Mouse (Mus musculus): ENCODE measurements around the gene Pcnx2.

DNA sequence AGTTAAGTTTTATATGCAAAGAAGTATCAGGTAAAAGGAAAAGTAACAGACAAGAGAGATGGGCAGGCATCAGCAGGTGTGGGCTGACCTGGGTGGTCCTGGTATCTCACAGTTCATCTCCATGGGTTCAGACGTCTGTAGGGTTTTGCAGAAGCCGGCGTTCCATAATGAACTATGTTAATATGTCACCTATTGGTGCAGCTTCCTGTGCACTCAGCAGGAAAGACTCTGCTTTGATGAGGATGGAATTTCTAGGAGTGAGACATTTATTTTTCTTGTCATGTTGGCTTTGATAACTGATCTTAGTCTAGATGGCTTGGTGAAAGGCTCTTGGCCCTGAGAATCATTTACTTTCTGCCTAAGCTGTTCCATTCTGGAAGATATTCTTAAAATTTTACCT lies 24.2 kb upstream of the Pcnx2 start:
- TF ChIP-seq POLR2A (IDR thresholded peaks at IDR 0.05; ENCODE audit: insufficient read length, low read depth): no peak
- TF ChIP-seq USF1 (IDR thresholded peaks at IDR 0.05; ENCODE audit: low read depth): no peak
- no peak for TF ChIP-seq E2F4 (IDR thresholded peaks at IDR 0.05; ENCODE audit: insufficient read depth)
- no peak for TF ChIP-seq MYOG (IDR thresholded peaks at IDR 0.05; ENCODE audit: control insufficient read depth in 1 of 3, insufficient read depth in 1 of 3, insufficient read length in 2 of 3, low read depth in 2 of 3)
- no peak for TF ChIP-seq CEBPB (IDR thresholded peaks at IDR 0.05; ENCODE audit: insufficient read depth, poor library complexity, severe bottlenecking)
- no peak for TF ChIP-seq TCF12 (IDR thresholded peaks at IDR 0.05; ENCODE audit: insufficient read depth, poor library complexity, severe bottlenecking)
- TF ChIP-seq MAX (IDR thresholded peaks at IDR 0.05; ENCODE audit: low read depth): no peak
- no peak for TF ChIP-seq MYOD1 (IDR thresholded peaks at IDR 0.05; ENCODE audit: control insufficient read depth in 1 of 3, insufficient read length in 2 of 3, low read depth in 2 of 3)
- no peak for TF ChIP-seq POLR2AphosphoS2 (IDR thresholded peaks at IDR 0.05; ENCODE audit: insufficient read length, low read depth)
- no peak for TF ChIP-seq SRF (IDR thresholded peaks at IDR 0.05; ENCODE audit: control insufficient read depth, insufficient read length, low read depth)
- no peak for TF ChIP-seq TCF3 (IDR thresholded peaks at IDR 0.05; ENCODE audit: insufficient read length, low read depth)

Data from myocyte (in vitro differentiated cells).